Mouse (Mus musculus): ENCODE data around the gene Gm21970.

DNA sequence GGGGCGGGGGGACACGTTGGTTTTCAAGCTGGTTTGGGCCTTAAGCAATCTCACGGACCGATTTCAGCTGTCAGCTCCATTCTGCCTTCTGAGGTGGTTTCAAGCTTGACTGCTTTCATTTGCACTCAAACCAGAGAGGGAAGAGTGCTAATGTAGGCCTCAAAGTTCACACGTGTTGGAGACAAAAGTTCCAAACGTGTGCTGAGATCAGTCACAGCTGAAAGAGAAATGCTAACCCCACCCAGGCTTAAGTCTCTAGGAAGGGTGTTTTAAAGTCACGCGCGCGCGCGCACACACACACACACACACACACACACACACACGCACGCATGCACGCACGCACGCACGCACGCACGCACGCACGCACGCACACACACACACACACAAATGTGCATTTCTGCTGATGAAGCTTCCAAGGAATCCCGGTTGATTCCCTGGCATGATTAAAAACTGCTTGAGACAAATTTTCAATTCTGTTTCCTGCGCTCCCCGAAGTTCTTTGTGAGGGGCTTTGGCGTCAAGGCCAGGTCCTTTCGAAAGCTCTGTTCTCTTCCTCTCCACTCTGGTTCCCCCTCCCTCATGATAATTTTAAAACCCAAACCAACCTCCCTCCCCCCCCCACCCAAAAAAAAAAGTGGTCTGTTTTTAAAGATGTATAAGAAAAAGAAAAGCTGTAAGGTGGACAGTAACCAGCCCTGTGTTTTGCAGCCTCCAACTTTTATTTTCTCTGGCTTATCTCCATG lies 42.8 kb upstream of the Gm21970 start:
- TF ChIP-seq CTCF (IDR thresholded peaks at IDR 0.05; ENCODE audit: extremely low read depth, insufficient read depth, low read length) (no peak), POLR2A (IDR thresholded peaks at IDR 0.05; ENCODE audit: extremely low read depth, insufficient read depth, low read length) (no peak)
